Comparison of ENCODE assay signal across 13 mouse cellular contexts in genomic region chr9:120918642-120919041, GRCm38 (mm10). TPM values are rescaled to one million over a fixed set of nuclear protein-coding genes. Genes with fewer than 3 reads are reported as not detected.
DNase-seq lines count a peak whose midpoint lies in the region; ATAC-seq lines count a peak whose summit lies in the region.
"Had no signal": no experiment of that assay in that cellular context is flagged by ENCODE, and none has a peak within 500 bp of the region (broad histone marks: within the 10 kb centered on the region; RNA-seq: fewer than 3 reads in every experiment).

No protein-coding gene starts in this region.

- peaks cover 3% of the 10 kb centered on the region; the same call in 1 of the 2 replicates for H3K9me3 ChIP-seq in kidney, embryonic 16.5 days (ENCODE audit: low read length)
- H3K9me3 ChIP-seq in megakaryocyte, embryonic 14.5 days, result peaks cover 15% of the 10 kb centered on the region
- H3K9me3 ChIP-seq in stomach, embryonic 14.5 days (ENCODE audit: control insufficient read depth, low read depth, low read length), result no peaks in the 10 kb centered on the region
- H3K9me3 ChIP-seq: hindbrain, embryonic 12.5 days had no signal

- no peak overlapping the region for H3K4me2 ChIP-seq in kidney, embryonic 16.5 days (replicated peaks; ENCODE audit: low read depth, low read length)
- 0 out of 2 replicates have a peak overlapping the region, but pooled peaks have one; percentile 0 for H3K4me2 ChIP-seq in stomach, embryonic 14.5 days (replicated peaks; ENCODE audit: low read depth, low read length)
- H3K4me2 ChIP-seq: hindbrain, embryonic 12.5 days had no signal

- no peaks in the 10 kb centered on the region for H3K27me3 ChIP-seq in kidney, embryonic 16.5 days (ENCODE audit: insufficient read depth, low read length)
- H3K27me3 ChIP-seq in megakaryocyte, embryonic 14.5 days (replicated peaks), result peaks cover 7% of the 10 kb centered on the region
- H3K27me3 ChIP-seq in stomach, embryonic 14.5 days (ENCODE audit: control insufficient read depth, insufficient read depth, low read length), result no peaks in the 10 kb centered on the region
- H3K27me3 ChIP-seq: hindbrain, embryonic 12.5 days had no signal

- no peaks in the 10 kb centered on the region for H3K36me3 ChIP-seq in kidney, embryonic 16.5 days (ENCODE audit: insufficient read depth, low read length)
- H3K36me3 ChIP-seq in megakaryocyte, embryonic 14.5 days (replicated peaks; ENCODE audit: low read length), result no peaks in the 10 kb centered on the region
- no peaks in the 10 kb centered on the region for H3K36me3 ChIP-seq in stomach, embryonic 14.5 days (ENCODE audit: control insufficient read depth, insufficient read depth, low read length)
- H3K36me3 ChIP-seq: G1E; hindbrain, embryonic 12.5 days had no signal

- no peak for DNase-seq in kidney, postnatal 14 days
- peak; percentile 43 for DNase-seq in ZHBTc4 (ENCODE audit: low read depth, low spot score)
- no peak for DNase-seq in thymus, postnatal 4 days
- no peak for DNase-seq in adrenal gland, postnatal 25 days
- DNase-seq: adrenal gland, postnatal 14 days; cerebellum, adult 18-20 months; heart, adult 2 months had no signal

- 13% methylated on average over 6 of the region's 6 CpGs for WGBS in kidney, embryonic 16.5 days
- WGBS in stomach, embryonic 14.5 days, result 18% methylated on average over 6 of the region's 6 CpGs

- H3K4me3 ChIP-seq in kidney, embryonic 16.5 days (ENCODE audit: low read length), result no peak overlapping the region
- peak overlapping the region; percentile 28 for H3K4me3 ChIP-seq in megakaryocyte, embryonic 14.5 days (replicated peaks)
- no peak overlapping the region for H3K4me3 ChIP-seq in stomach, embryonic 14.5 days (ENCODE audit: low read depth, low read length)
- H3K4me3 ChIP-seq: heart, adult 2 months; hindbrain, embryonic 12.5 days had no signal

- peaks cover 15% of the 10 kb centered on the region; the same call in 1 of the 2 replicates for H3K4me1 ChIP-seq in kidney, embryonic 16.5 days (ENCODE audit: insufficient read depth, low read length)
- peaks cover 35% of the 10 kb centered on the region for H3K4me1 ChIP-seq in megakaryocyte, embryonic 14.5 days
- H3K4me1 ChIP-seq in stomach, embryonic 14.5 days (ENCODE audit: control insufficient read depth, insufficient read depth, low read length), result peaks cover 13% of the 10 kb centered on the region

- no peak overlapping the region for H3K9ac ChIP-seq in kidney, embryonic 16.5 days (replicated peaks; ENCODE audit: low read length)
- 0 out of 2 replicates have a peak overlapping the region, but pooled peaks have one; percentile 14 for H3K9ac ChIP-seq in stomach, embryonic 14.5 days (replicated peaks; ENCODE audit: low read depth, low read length)
- H3K9ac ChIP-seq: hindbrain, embryonic 12.5 days had no signal

- 0 out of 2 replicates have a peak, but pooled peaks have one; percentile 46 for ATAC-seq in kidney, embryonic 16.5 days (ENCODE audit: low FRiP score, low TSS enrichment)
- no peak for ATAC-seq in megakaryocyte, adult 5-6 weeks (ENCODE audit: poor library complexity, severe bottlenecking)
- peak; percentile 64; the same call in 1 of the 2 replicates for ATAC-seq in stomach, embryonic 14.5 days (ENCODE audit: insufficient number of reproducible peaks, insufficient read depth, low FRiP score, low read depth)

- H3K27ac ChIP-seq in kidney, embryonic 16.5 days (ENCODE audit: low read length), result peak overlapping the region; percentile 4; the same call in 1 of the 2 replicates
- H3K27ac ChIP-seq in stomach, embryonic 14.5 days (ENCODE audit: low read length), result peak overlapping the region; percentile 86
- H3K27ac ChIP-seq: heart, adult 2 months; hindbrain, embryonic 12.5 days had no signal

RNA-seq across cellular contexts. Expression of gene Ctnnb1, which starts 10.4 kb away (rescaled TPM):
- 639 and 663 TPM in 2 replicates for polyA plus RNA-seq in kidney, embryonic 16.5 days (2015; fragmentation: Nextera tagmentation; extraction: Ambion mirVana)
- 13.0 and 20.2 TPM in 2 replicates for polyA plus RNA-seq in megakaryocyte, embryonic 14.5 days (2012; ENCODE audit: insufficient read depth, low replicate concordance)
- total RNA-seq in megakaryocyte, adult 5-6 weeks (2015), result 272 and 305 TPM in 2 replicates
- total RNA-seq in megakaryocyte, adult 5-6 weeks (2017), result 360 and 393 TPM in 2 replicates
- polyA plus RNA-seq in stomach, embryonic 14.5 days (2014; fragmentation: Nextera tagmentation; extraction: Ambion mirVana), result 758 and 780 TPM in 2 replicates
- 802 and 854 TPM in 2 replicates for total RNA-seq in adrenal gland, postnatal 25 days (2021)

Comparison
In these comparisons a context has a peak if more than half of its experiments do, and no peak if none do; other contexts are left out.
1. RNA of gene Ctnnb1, which starts 10.4 kb away (polyA plus RNA-seq): 758 to 780 TPM in stomach, embryonic 14.5 days and 639 to 663 TPM in kidney, embryonic 16.5 days; 13.0 to 20.2 TPM in megakaryocyte, embryonic 14.5 days; every median in the first group is over 10 times any median in the second.